Mouse (Mus musculus) hindbrain, embryonic 11.5 days (tissue): ENCODE results near the gene Tbc1d1. TPM values are rescaled to one million over a fixed set of nuclear protein-coding genes. Genes with fewer than 3 reads are reported as not detected.

Experiments used
- ATAC-seq: fragments of 200-750 bp; cut with Nextera tagmentation; 2 replicates; pipeline ENCODE4 v1.8.0; 2017; ENCODE audit warnings: mild to moderate bottlenecking, moderate TSS enrichment, moderate library complexity; ENCODE audit not compliant: low FRiP score
- DNase-seq: peaks from one replicate; pipeline ENCODE4 v3.0.0-alpha.2; 2015; ENCODE audit warnings: low spot score
- H3K27ac ChIP-seq: fragments of 300-500 bp; sonication (generic); 2 replicates; pipeline ENCODE4 v1.5.1; 2014; ENCODE audit warnings: mild to moderate bottlenecking, low read depth, low read length
- H3K27me3 ChIP-seq: fragments of 300-500 bp; sonication (generic); 2 replicates; pipeline ENCODE4 v1.6.1; 2014; ENCODE audit warnings: mild to moderate bottlenecking, low read length, moderate library complexity, mixed read lengths; ENCODE audit not compliant: control insufficient read depth, insufficient read depth
- H3K36me3 ChIP-seq: fragments of 300-500 bp; sonication (generic); 2 replicates; pipeline ENCODE4 v1.6.1; 2014; ENCODE audit warnings: mild to moderate bottlenecking, low read length, moderate library complexity, mixed read lengths; ENCODE audit not compliant: control insufficient read depth, insufficient read depth
- H3K4me1 ChIP-seq: fragments of 300-500 bp; sonication (generic); replicated peaks from 2 replicates; pipeline ENCODE4 v1.6.1; 2014; ENCODE audit warnings: low read length, mixed read lengths; ENCODE audit not compliant: control insufficient read depth, insufficient read depth
- H3K4me2 ChIP-seq: fragments of 300-500 bp; sonication (generic); replicated peaks from 2 replicates; pipeline ENCODE4 v1.6.1; 2014; ENCODE audit warnings: mild to moderate bottlenecking, low read depth, low read length
- H3K4me3 ChIP-seq: fragments of 300-500 bp; sonication (generic); 2 replicates; pipeline ENCODE4 v1.5.1; 2014; ENCODE audit warnings: low read depth, low read length
- H3K9ac ChIP-seq: fragments of 300-500 bp; sonication (generic); 2 replicates; pipeline ENCODE4 v1.6.1; 2014; ENCODE audit warnings: low read depth, low read length
- H3K9me3 ChIP-seq: fragments of 300-500 bp; sonication (generic); 2 replicates; pipeline ENCODE4 v1.6.1; 2016; ENCODE audit warnings: low read length; ENCODE audit not compliant: control insufficient read depth
- WGBS: fragments of 180-500 bp; shearing (Covaris S2); extraction: QIAGEN DNeasy Blood & Tissue Kit; methylation state at CpG from one replicate; pipeline ENCODE4 v1.1.7; 2014; 5-methylcytosine and 5-hydroxymethylcytosine counted together
- polyA plus RNA-seq: library from polyadenylated mRNA; unstranded; fragments of >200 nt; fragmentation: Nextera tagmentation; extraction: Ambion mirVana; gene quantifications from 2 replicates; pipeline ENCODE4 v1.2.1, GENCODE M21; 2014

Gene Tbc1d1
- polyA plus RNA-seq, 1 experiment from 2014 or later: 20.2 TPM

GRCm38 (mm10) chr5:64165826-64166225 is 9.7 kb downstream of the Tbc1d1 start:
- H3K9ac ChIP-seq: no peak overlapping the region
- WGBS: 49% methylated on average over 2 of the region's 2 CpGs
- peaks cover 7% of the 10 kb centered on the region; the same call in 1 of the 2 replicates for H3K27me3 ChIP-seq
- no peaks in the 10 kb centered on the region for H3K4me1 ChIP-seq
- H3K36me3 ChIP-seq: no peaks in the 10 kb centered on the region
- no peak overlapping the region for H3K27ac ChIP-seq
- no peak for DNase-seq
- H3K4me2 ChIP-seq: no peak overlapping the region
- no peak overlapping the region for H3K4me3 ChIP-seq
- H3K9me3 ChIP-seq: no peaks in the 10 kb centered on the region
- no peak for ATAC-seq

DNA sequence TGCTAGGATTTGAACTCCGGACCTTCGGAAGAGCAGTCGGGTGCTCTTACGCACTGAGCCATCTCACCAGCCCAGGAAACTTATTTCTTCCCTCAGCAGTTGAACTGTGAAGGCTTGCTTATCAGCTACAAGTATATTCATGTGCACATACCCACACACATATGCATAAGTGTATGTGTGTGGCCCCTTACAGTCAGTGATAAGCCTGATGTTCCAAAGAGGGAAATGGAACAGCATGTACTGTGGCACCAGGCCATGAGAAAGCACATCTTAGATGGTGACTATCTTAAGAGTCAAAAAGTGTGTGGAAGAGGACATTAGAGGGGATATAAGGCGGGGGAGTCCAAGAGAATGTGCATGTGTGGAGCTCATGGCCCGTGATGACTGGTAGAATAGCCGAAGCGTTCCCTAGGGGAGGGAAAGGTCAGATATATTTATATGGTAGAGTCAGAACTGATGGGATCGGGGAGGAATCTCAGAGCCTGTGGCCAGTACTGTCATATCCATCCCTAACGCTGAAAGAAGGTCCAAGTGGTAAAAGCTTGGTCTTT is 13.0 kb downstream of the Tbc1d1 start:
- ATAC-seq: no peak
- Histone ChIP-seq H3K27me3 (no peaks in the 10 kb centered on the region), H3K9me3 (no peaks in the 10 kb centered on the region), H3K4me2 (no peak overlapping the region), H3K4me3 (no peak overlapping the region), H3K27ac (no peak overlapping the region), H3K36me3 (no peaks in the 10 kb centered on the region), H3K9ac (no peak overlapping the region), H3K4me1 (no peaks in the 10 kb centered on the region)
- DNase-seq: no peak
- 94% methylated on average over 10 of the region's 10 CpGs for WGBS

DNA sequence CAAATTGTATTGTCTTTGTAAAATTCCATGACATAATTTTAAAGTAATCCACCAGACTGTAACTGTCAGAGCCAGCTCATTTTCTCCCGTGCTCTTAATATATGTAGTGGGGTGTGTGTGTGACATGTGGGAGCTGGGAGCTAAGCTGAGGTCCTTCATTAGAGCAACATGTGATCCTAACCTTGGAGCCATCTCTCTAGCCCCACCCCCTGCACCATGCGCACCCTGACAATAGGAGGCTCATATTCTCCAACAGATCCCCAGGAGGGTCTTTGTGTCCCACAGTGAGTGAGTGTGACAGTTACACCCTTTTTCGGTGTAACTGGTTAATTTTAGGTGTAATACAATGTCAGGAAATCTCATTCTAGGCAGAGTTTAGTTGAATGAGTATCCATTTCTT is 16.8 kb downstream of the Tbc1d1 start:
- DNase-seq (no peak), ATAC-seq (no peak)
- no peak overlapping the region for H3K27ac ChIP-seq
- no peaks in the 10 kb centered on the region for H3K4me1 ChIP-seq
- H3K9ac ChIP-seq: no peak overlapping the region
- H3K4me3 ChIP-seq: no peak overlapping the region
- no peaks in the 10 kb centered on the region for H3K27me3 ChIP-seq
- H3K36me3 ChIP-seq: no peaks in the 10 kb centered on the region
- WGBS: 82% methylated on average over 3 of the region's 3 CpGs
- H3K4me2 ChIP-seq: no peak overlapping the region
- no peaks in the 10 kb centered on the region for H3K9me3 ChIP-seq

DNA sequence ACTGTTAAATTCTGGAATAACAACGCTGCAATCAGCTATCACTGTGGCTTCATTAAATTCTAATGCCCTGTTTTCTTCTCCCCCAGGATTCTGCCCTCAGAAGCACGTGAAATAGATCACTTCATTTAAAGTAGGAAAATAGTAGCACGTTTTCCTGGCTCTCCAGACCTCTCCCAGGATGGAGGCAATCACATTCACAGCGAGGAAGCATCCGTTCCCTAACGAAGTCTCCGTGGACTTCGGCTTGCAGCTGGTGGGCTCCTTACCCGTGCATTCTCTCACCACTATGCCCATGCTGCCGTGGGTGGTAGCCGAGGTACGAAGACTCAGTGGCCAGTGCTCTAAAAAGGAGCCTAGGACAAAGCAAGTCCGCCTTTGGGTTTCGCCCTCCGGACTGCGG is 17.2 kb downstream of the Tbc1d1 start:
- no peak for DNase-seq
- H3K4me3 ChIP-seq: no peak overlapping the region
- H3K27ac ChIP-seq: no peak overlapping the region
- H3K4me1 ChIP-seq: no peaks in the 10 kb centered on the region
- H3K36me3 ChIP-seq: no peaks in the 10 kb centered on the region
- 83% methylated on average over 16 of the region's 16 CpGs for WGBS
- ATAC-seq: no peak
- no peaks in the 10 kb centered on the region for H3K27me3 ChIP-seq
- H3K9me3 ChIP-seq: no peaks in the 10 kb centered on the region
- H3K4me2 ChIP-seq: no peak overlapping the region
- H3K9ac ChIP-seq: no peak overlapping the region

GRCm38 (mm10) chr5:64174429-64174935 is 18.4 kb downstream of the Tbc1d1 start:
- H3K4me3 ChIP-seq: no peak overlapping the region
- 79% methylated on average over 5 of the region's 5 CpGs for WGBS
- no peak overlapping the region for H3K4me2 ChIP-seq
- H3K36me3 ChIP-seq: no peaks in the 10 kb centered on the region
- no peaks in the 10 kb centered on the region for H3K9me3 ChIP-seq
- no peak overlapping the region for H3K27ac ChIP-seq
- no peaks in the 10 kb centered on the region for H3K4me1 ChIP-seq
- H3K27me3 ChIP-seq: no peaks in the 10 kb centered on the region
- DNase-seq (no peak), ATAC-seq (no peak)
- H3K9ac ChIP-seq: no peak overlapping the region

DNA sequence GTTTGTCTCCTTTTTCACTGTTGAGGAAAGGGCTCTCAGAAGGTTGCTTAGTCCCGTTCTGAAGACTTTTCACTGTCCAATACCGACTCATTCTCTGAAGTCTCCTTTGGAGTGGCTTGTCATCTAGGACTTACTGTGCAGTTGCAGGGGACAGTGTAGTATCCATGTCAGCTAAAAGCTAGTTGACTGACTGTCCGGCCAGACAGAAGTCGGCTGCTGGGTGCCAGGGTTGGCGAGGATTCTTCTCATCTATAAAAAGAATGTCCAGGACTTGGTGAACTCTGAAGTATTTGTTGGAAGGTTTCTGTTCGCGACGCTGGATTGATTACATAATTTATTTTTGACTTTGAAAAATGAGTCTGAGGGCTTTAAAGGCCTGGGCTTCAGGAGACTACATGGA is 24.4 kb downstream of the Tbc1d1 start:
- Histone ChIP-seq H3K27ac (no peak overlapping the region), H3K4me2 (no peak overlapping the region), H3K36me3 (no peaks in the 10 kb centered on the region), H3K4me1 (no peaks in the 10 kb centered on the region), H3K9ac (no peak overlapping the region), H3K4me3 (no peak overlapping the region), H3K27me3 (no peaks in the 10 kb centered on the region), H3K9me3 (no peaks in the 10 kb centered on the region)
- ATAC-seq: no peak
- no peak for DNase-seq
- WGBS: 90% methylated on average over 8 of the region's 8 CpGs

- DNase-seq (no peak), ATAC-seq (no peak)
- Histone ChIP-seq H3K9me3 (no peaks in the 10 kb centered on the region), H3K4me1 (no peaks in the 10 kb centered on the region), H3K9ac (no peak overlapping the region), H3K4me3 (no peak overlapping the region), H3K36me3 (no peaks in the 10 kb centered on the region), H3K27ac (no peak overlapping the region), H3K4me2 (no peak overlapping the region), H3K27me3 (no peaks in the 10 kb centered on the region)
- 88% methylated on average over 4 of the region's 4 CpGs for WGBS
Measured at GRCm38 (mm10) chr5:64183712-64184111, 27.6 kb downstream of the Tbc1d1 start.

- 63% methylated on average over 7 of the region's 7 CpGs for WGBS
- H3K4me3 ChIP-seq: no peak overlapping the region
- no peak overlapping the region for H3K4me2 ChIP-seq
- H3K4me1 ChIP-seq: no peaks in the 10 kb centered on the region
- no peaks in the 10 kb centered on the region for H3K9me3 ChIP-seq
- ATAC-seq: no peak
- H3K27ac ChIP-seq: no peak overlapping the region
- H3K9ac ChIP-seq: no peak overlapping the region
- H3K36me3 ChIP-seq: no peaks in the 10 kb centered on the region
- no peaks in the 10 kb centered on the region for H3K27me3 ChIP-seq
- DNase-seq: no peak
Measured at GRCm38 (mm10) chr5:64185257-64185656, 29.2 kb downstream of the Tbc1d1 start.

DNA sequence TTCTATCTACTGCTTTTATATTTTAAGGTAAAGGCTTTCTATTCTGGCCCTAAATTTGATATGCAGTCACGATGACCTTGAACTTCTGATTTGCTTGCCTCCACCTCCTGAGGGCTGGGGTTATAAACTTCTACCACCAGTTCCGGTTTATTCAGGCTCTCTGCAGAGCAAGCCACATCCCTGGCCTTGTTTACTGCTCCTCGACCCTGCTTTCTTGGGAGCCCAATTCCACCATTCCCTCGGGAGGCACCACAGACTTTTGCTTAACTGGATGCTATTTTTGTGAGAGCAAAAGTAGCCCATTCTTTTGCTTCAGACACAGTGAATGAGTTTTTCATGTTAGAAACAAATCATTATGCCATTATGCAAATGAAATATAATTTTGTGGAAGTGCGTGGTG is 30.5 kb downstream of the Tbc1d1 start:
- H3K27me3 ChIP-seq: no peaks in the 10 kb centered on the region
- no peak overlapping the region for H3K4me2 ChIP-seq
- no peak overlapping the region for H3K4me3 ChIP-seq
- H3K27ac ChIP-seq: no peak overlapping the region
- no peak overlapping the region for H3K9ac ChIP-seq
- H3K9me3 ChIP-seq: no peaks in the 10 kb centered on the region
- 76% methylated on average over 5 of the region's 5 CpGs for WGBS
- ATAC-seq (no peak), DNase-seq (no peak)
- no peaks in the 10 kb centered on the region for H3K4me1 ChIP-seq
- H3K36me3 ChIP-seq: no peaks in the 10 kb centered on the region
